Mouse (Mus musculus): ENCODE results near the gene Crybg1.

DNA sequence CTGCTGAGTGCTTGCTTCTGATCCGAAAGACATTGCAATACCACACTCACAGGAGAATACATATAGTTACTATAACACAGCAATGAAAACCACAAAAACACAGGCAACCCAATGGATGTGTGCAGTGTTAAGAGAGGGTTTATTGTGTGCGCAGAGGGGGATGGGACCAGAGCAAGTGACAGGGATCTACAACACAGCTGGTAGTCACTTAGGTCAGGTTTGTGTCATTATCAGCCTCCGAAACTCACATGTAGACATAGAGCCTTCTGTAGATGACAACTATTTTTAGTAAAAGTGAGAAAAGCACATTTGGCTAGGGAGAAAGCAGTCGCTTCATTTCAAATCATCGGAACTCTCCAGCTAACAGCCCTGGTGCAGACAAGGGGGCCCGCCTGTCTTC, 166.2 kb downstream of the Crybg1 start:
- no peak for TF ChIP-seq TCF12 (IDR thresholded peaks at IDR 0.05; ENCODE audit: low read depth, low read length)
- TF ChIP-seq MEF2A (IDR thresholded peaks at IDR 0.05; ENCODE audit: extremely low read depth, insufficient replicate concordance, low read depth, low read length, poor library complexity, severe bottlenecking): no peak
- no peak for TF ChIP-seq RCOR1 (IDR thresholded peaks at IDR 0.05; ENCODE audit: low read depth, low read length)
- no peak for TF ChIP-seq ZNF384 (IDR thresholded peaks at IDR 0.05; ENCODE audit: low read depth, low read length)
- no peak for TF ChIP-seq CHD1 (IDR thresholded peaks at IDR 0.05; ENCODE audit: low read depth, low read length)
- TF ChIP-seq CTCF (IDR thresholded peaks at IDR 0.05 in 2 of 3, conservative IDR thresholded peaks at IDR 0.05 in 1 of 3; ENCODE audit: control insufficient read depth in 1 of 3, insufficient read depth in 1 of 3, low read depth in 2 of 3, low read length in 3 of 3, poor library complexity in 1 of 3, severe bottlenecking in 1 of 3): no peak
- no peak for TF ChIP-seq TAL1 (IDR thresholded peaks at IDR 0.05; ENCODE audit: low read length)
- TF ChIP-seq POLR2A (IDR thresholded peaks at IDR 0.05; ENCODE audit: control insufficient read depth in 1 of 2, insufficient read depth in 1 of 2, low read depth in 1 of 2, low read length in 2 of 2, poor library complexity in 1 of 2): no peak
- TF ChIP-seq CHD2 (IDR thresholded peaks at IDR 0.05; ENCODE audit: low read length): no peak
- TF ChIP-seq MAX (IDR thresholded peaks at IDR 0.05; ENCODE audit: low read length): no peak
- TF ChIP-seq POLR2AphosphoS2 (IDR thresholded peaks at IDR 0.05; ENCODE audit: low read length): no peak
- TF ChIP-seq EP300 (IDR thresholded peaks at IDR 0.05; ENCODE audit: low read depth in 1 of 2, low read length in 2 of 2): no peak
- TF ChIP-seq MXI1 (IDR thresholded peaks at IDR 0.05; ENCODE audit: low read depth, low read length): no peak
